8 mouse cellular contexts compared by ENCODE assay signal in genomic region chr17:27629249-27630020, GRCm38 (mm10). TPM values are rescaled to one million over a fixed set of nuclear protein-coding genes. Genes with fewer than 3 reads are reported as not detected.
DNase-seq lines count a peak whose midpoint lies in the region; ATAC-seq and TF ChIP-seq lines count a peak whose summit lies in the region.

No protein-coding gene starts in this region.

- no peak overlapping the region for H3K27ac ChIP-seq in forebrain, embryonic 11.5 days (ENCODE audit: low read depth, low read length)
- no peak overlapping the region for H3K27ac ChIP-seq in lung, embryonic 16.5 days (ENCODE audit: low read length)

- WGBS in forebrain, embryonic 11.5 days: 73% methylated on average over 2 of the region's 2 CpGs
- WGBS in lung, embryonic 16.5 days: 62% methylated on average over 2 of the region's 2 CpGs

- no peak overlapping the region for H3K4me2 ChIP-seq in forebrain, embryonic 11.5 days (ENCODE audit: low read depth, low read length, severe bottlenecking)
- H3K4me2 ChIP-seq in lung, embryonic 16.5 days (ENCODE audit: low read depth, low read length): no peak overlapping the region

- peak; percentile 66 for DNase-seq in G1E (ENCODE audit: low spot score)
- peak; percentile 49 for DNase-seq in c-Kit-negative CD71-positive TER-119-positive erythroid progenitor cells, embryonic 14.5 days (ENCODE audit: low read depth, low spot score)
- DNase-seq in forebrain, embryonic 11.5 days (ENCODE audit: low spot score): peak; percentile 89
- peak; percentile 82 to 89 for DNase-seq in heart, postnatal 14 days
- peak; percentile 84 to 88 for DNase-seq in layer of hippocampus, postnatal 10 days (ENCODE audit: low spot score in 2 of 2)
- DNase-seq in right cerebral cortex, adult 18-20 months: peak; percentile 82
- peak; percentile 45 for DNase-seq in urinary bladder, adult 2 months (ENCODE audit: low spot score)

- peak; percentile 46; the same call in 1 of the 2 replicates for ATAC-seq in G1E (ENCODE audit: extremely low read depth, insufficient number of reproducible peaks, low FRiP score, poor library complexity, severe bottlenecking)
- 0 out of 2 replicates have a peak, but pooled peaks have one; percentile 11 for ATAC-seq in forebrain, embryonic 11.5 days (replicated peaks; ENCODE audit: low FRiP score)
- peak; percentile 39 for ATAC-seq in lung, embryonic 16.5 days (ENCODE audit: low read depth)

- no peak overlapping the region for H3K9ac ChIP-seq in forebrain, embryonic 11.5 days (ENCODE audit: low read length)
- H3K9ac ChIP-seq in lung, embryonic 16.5 days (ENCODE audit: low read length): no peak overlapping the region

- peaks cover 60% of the 10 kb centered on the region for H3K4me1 ChIP-seq in G1E (ENCODE audit: insufficient read depth, low read depth, low read length)
- H3K4me1 ChIP-seq in forebrain, embryonic 11.5 days (replicated peaks; ENCODE audit: control insufficient read depth, insufficient read depth, low read length): peaks cover 7% of the 10 kb centered on the region; the same call in 1 of the 2 replicates
- peaks cover 10% of the 10 kb centered on the region for H3K4me1 ChIP-seq in lung, embryonic 16.5 days (replicated peaks; ENCODE audit: control insufficient read depth, insufficient read depth, low read length)

- peak; percentile 63 for TF ChIP-seq CTCF in G1E (IDR thresholded peaks at IDR 0.05; ENCODE audit: low read depth, low read length)

- H3K27me3 ChIP-seq in G1E (ENCODE audit: insufficient read depth, low read length): no peaks in the 10 kb centered on the region
- no peaks in the 10 kb centered on the region for H3K27me3 ChIP-seq in forebrain, embryonic 11.5 days (ENCODE audit: control insufficient read depth, insufficient read depth, low read length)
- H3K27me3 ChIP-seq in lung, embryonic 16.5 days (ENCODE audit: control insufficient read depth, insufficient read depth, low read depth, low read length): no peaks in the 10 kb centered on the region

- no peaks in the 10 kb centered on the region for H3K9me3 ChIP-seq in G1E (replicated peaks)
- H3K9me3 ChIP-seq in forebrain, embryonic 11.5 days (ENCODE audit: control insufficient read depth, low read length): no peaks in the 10 kb centered on the region
- H3K9me3 ChIP-seq in lung, embryonic 16.5 days (ENCODE audit: control insufficient read depth, low read length): no peaks in the 10 kb centered on the region

- no peak overlapping the region for H3K4me3 ChIP-seq in G1E (ENCODE audit: low read depth, low read length)
- no peak overlapping the region for H3K4me3 ChIP-seq in forebrain, embryonic 11.5 days (ENCODE audit: low read depth, low read length)
- no peak overlapping the region for H3K4me3 ChIP-seq in lung, embryonic 16.5 days (ENCODE audit: low read length)

- H3K36me3 ChIP-seq in G1E (replicated peaks): peaks cover 62% of the 10 kb centered on the region
- H3K36me3 ChIP-seq in forebrain, embryonic 11.5 days (ENCODE audit: control insufficient read depth, insufficient read depth, low read length): peaks cover 27% of the 10 kb centered on the region
- peaks cover 34% of the 10 kb centered on the region for H3K36me3 ChIP-seq in lung, embryonic 16.5 days (ENCODE audit: control insufficient read depth, insufficient read depth, low read length)

- intact Hi-C loops in heart, postnatal 14 days (cut with DNase I): loop anchor here (2.0 to 10.0 kb wide), 2 partner anchors 65 to 425 kb away; partner anchors contain the start of genes AI413582 and Lemd2

RNA-seq across cellular contexts. Expression of gene RPS10-NUDT3, which starts 5.6 kb away (rescaled TPM):
- total RNA-seq in G1E (2014; fragmentation: Nextera tagmentation) (not detected in 2 replicates), G1E (2017) (not detected in 2 replicates)
- polyA plus RNA-seq in G1E (2012): not detected in 2 replicates
- polyA plus RNA-seq in forebrain, embryonic 11.5 days (2014; fragmentation: Nextera tagmentation; extraction: Ambion mirVana): not detected in 2 replicates
- total RNA-seq in heart, postnatal 14 days (2021): not detected
- total RNA-seq in layer of hippocampus, postnatal 10 days (2021): 1 to 10 TPM in 1 of 2 experiments, not detected in 1; 2.1 TPM
- polyA plus RNA-seq in lung, embryonic 16.5 days (2015; fragmentation: Nextera tagmentation; extraction: Ambion mirVana): not detected in 2 replicates
- 0.08 and 0.10 TPM in 2 replicates for polyA plus RNA-seq in urinary bladder, adult 2 months (2012; rRNA removed)

RNA-seq across cellular contexts. Expression of gene Nudt3, which starts 6.1 kb away (rescaled TPM):
- total RNA-seq in G1E (2014; fragmentation: Nextera tagmentation) (79.8 and 82.6 TPM in 2 replicates), G1E (2017) (235 and 245 TPM in 2 replicates)
- polyA plus RNA-seq in G1E (2012): 140 and 157 TPM in 2 replicates
- 50.5 and 56.8 TPM in 2 replicates for polyA plus RNA-seq in forebrain, embryonic 11.5 days (2014; fragmentation: Nextera tagmentation; extraction: Ambion mirVana)
- total RNA-seq in heart, postnatal 14 days (2021): 100 to 1,000 TPM; 320 to 341 TPM
- 100 to 1,000 TPM; 473 to 520 TPM for total RNA-seq in layer of hippocampus, postnatal 10 days (2021)
- 73.6 and 75.8 TPM in 2 replicates for polyA plus RNA-seq in lung, embryonic 16.5 days (2015; fragmentation: Nextera tagmentation; extraction: Ambion mirVana)
- 112 and 116 TPM in 2 replicates for polyA plus RNA-seq in urinary bladder, adult 2 months (2012; rRNA removed)

RNA-seq across cellular contexts. Expression of gene Rps10, which starts 7.0 kb away (rescaled TPM):
- total RNA-seq in G1E (2014; fragmentation: Nextera tagmentation) (2,280 and 2,438 TPM in 2 replicates), G1E (2017) (3,635 and 3,726 TPM in 2 replicates)
- 2,816 and 3,596 TPM in 2 replicates for polyA plus RNA-seq in G1E (2012)
- 803 and 835 TPM in 2 replicates for polyA plus RNA-seq in forebrain, embryonic 11.5 days (2014; fragmentation: Nextera tagmentation; extraction: Ambion mirVana)
- total RNA-seq in heart, postnatal 14 days (2021): 100 to 1,000 TPM; 542 to 580 TPM
- 100 to 1,000 TPM; 516 to 558 TPM for total RNA-seq in layer of hippocampus, postnatal 10 days (2021)
- polyA plus RNA-seq in lung, embryonic 16.5 days (2015; fragmentation: Nextera tagmentation; extraction: Ambion mirVana): 900 and 901 TPM in 2 replicates
- polyA plus RNA-seq in urinary bladder, adult 2 months (2012; rRNA removed): 1,256 and 1,277 TPM in 2 replicates

RNA-seq across cellular contexts. Expression of gene Pacsin1, which starts 25.9 kb away (rescaled TPM):
- total RNA-seq in G1E (2014; fragmentation: Nextera tagmentation): not detected in 2 replicates
- 0.17 and 0.44 TPM in 2 replicates for total RNA-seq in G1E (2017)
- not detected in 2 replicates for polyA plus RNA-seq in G1E (2012)
- 4.7 and 5.3 TPM in 2 replicates for polyA plus RNA-seq in forebrain, embryonic 11.5 days (2014; fragmentation: Nextera tagmentation; extraction: Ambion mirVana)
- under 1 TPM; 0.27 to 0.48 TPM for total RNA-seq in heart, postnatal 14 days (2021)
- 100 to 1,000 TPM; 180 to 190 TPM for total RNA-seq in layer of hippocampus, postnatal 10 days (2021)
- polyA plus RNA-seq in lung, embryonic 16.5 days (2015; fragmentation: Nextera tagmentation; extraction: Ambion mirVana): 0.88 and 1.9 TPM in 2 replicates
- 0.67 and 0.96 TPM in 2 replicates for polyA plus RNA-seq in urinary bladder, adult 2 months (2012; rRNA removed)
